Mouse (Mus musculus): ENCODE results near the gene Cyb561d2. TPM values are rescaled to one million over a fixed set of nuclear protein-coding genes. Genes with fewer than 3 reads are reported as not detected.

The Cyb561d2 gene
- polyA plus RNA-seq, 1 experiment from 2014 or later: 21.1 TPM

DNA sequence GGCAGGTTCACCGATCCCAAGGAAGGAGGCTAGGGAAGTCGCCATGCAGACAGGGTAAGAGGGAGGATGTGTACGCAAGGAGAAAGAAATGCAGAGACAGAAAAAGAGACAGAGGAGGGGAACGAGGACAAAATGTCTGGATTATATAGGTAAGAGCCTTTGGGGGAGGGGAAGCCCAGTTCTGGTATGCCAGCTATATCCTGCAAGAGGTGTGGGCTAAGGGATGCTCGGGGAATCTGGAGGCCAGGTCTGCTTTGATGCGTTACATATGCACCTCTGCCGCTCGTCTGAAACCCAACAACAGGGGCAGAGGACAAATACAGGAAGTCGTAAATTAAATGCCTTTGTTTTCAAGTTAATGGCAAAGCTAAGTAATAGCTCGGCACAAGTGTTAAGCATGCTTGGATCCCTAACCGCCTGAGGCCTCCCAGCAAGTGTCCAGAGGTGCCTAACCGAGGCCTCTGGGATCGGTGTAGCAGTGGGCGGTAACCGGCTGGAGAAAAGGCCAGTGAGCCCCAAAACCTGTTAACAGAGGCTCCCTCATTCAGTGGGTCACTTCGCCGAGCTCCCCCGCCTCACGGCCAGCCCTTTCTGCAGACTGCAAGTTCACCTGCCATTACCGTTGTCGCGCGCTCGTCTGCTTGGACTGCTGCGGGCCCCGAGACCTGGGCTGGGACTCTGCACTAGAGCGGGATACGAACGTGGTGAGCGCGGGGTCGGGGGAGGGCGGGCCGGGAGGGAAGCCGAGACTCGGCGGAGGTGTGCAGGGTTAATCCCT lies 11.7 kb upstream of the Cyb561d2 start:
- H3K36me3 ChIP-seq: peaks cover 23% of the 10 kb centered on the region
- peak overlapping the region; percentile 89 for H3K27ac ChIP-seq
- no peaks in the 10 kb centered on the region for H3K9me3 ChIP-seq
- H3K4me2 ChIP-seq (replicated peaks): peak overlapping the region; percentile 86
- WGBS: 2% methylated on average over 37 of the region's 37 CpGs
- peak; percentile 33 for ATAC-seq (ENCODE audit: low FRiP score, low read depth)
- peak overlapping the region; percentile 79 for H3K4me3 ChIP-seq
- peak overlapping the region; percentile 67 for H3K9ac ChIP-seq
- H3K4me1 ChIP-seq: peaks cover 53% of the 10 kb centered on the region
- 0 out of 2 replicates have a peak, but pooled peaks cover 3% of the 10 kb centered on the region for H3K27me3 ChIP-seq

DNA sequence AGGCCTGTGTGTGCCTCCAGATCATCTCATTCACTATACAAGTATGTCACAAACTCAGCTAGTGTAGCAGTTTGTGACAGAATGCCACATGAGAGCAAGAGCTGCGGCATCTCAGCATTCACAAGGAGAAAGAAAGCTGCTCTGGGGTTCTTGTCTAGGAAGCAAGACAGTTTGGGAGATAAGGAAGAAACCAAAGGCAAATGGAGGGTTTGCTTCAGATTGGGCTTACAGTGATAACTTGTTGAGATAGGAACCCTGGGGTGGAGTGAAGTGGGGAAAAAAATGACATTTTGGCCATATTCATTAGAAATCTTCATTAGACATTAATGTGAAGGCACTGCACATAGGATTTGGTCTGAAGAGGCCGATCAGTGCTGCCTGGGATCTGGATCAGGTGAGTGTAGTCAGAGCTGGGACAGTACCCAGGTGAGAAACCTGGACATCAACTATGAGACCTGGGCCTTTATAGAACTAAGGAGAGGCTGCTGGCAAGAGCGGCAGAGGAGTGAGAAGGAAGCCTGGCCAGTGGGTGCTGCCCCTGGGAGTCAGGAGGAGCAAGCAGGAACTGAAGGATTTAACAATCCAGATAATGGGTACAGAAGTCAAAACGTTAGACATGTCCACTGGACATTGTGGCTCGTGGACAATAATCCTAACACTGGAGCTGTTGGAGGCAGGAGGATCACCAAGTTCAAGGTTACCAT lies 10.8 kb upstream of the Cyb561d2 start:
- H3K4me2 ChIP-seq (replicated peaks): peak overlapping the region; percentile 86
- ATAC-seq (ENCODE audit: low FRiP score, low read depth): no peak
- H3K36me3 ChIP-seq: peaks cover 14% of the 10 kb centered on the region
- WGBS: 70% methylated on average over 5 of the region's 5 CpGs
- H3K9me3 ChIP-seq: no peaks in the 10 kb centered on the region
- peak overlapping the region; percentile 79 for H3K4me3 ChIP-seq
- peaks cover 53% of the 10 kb centered on the region for H3K4me1 ChIP-seq
- H3K27me3 ChIP-seq: 0 out of 2 replicates have a peak, but pooled peaks cover 3% of the 10 kb centered on the region
- peak overlapping the region; percentile 86 for H3K9ac ChIP-seq
- peak overlapping the region; percentile 89; the same call in 1 of the 2 replicates for H3K27ac ChIP-seq

DNA sequence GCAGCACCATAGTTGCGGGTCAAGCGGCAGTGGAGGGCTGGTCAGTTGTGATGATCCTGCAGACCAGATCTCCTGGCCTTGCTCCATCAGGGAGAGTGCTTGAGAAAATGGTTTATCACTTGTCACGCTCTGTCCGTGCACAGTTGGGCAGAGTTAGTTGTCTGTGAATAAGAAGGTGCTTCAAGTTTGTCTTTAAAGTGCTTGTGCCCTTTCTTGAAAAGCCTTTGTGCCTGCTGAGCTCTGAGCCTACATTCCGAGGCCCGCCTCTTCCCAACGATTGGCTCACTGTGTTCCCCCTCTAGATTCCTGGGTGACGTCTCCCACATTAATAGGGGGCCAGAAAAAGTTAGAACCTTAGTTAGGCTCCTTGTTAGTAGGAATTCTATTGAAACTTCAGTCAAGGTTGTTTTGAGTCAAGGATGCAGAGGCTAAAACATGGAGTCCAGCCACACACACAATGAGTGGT lies 9.9 kb upstream of the Cyb561d2 start:
- ATAC-seq (ENCODE audit: low FRiP score, low read depth): no peak
- WGBS: 8% methylated on average over 8 of the region's 8 CpGs
- Histone ChIP-seq H3K27me3 (0 out of 2 replicates have a peak, but pooled peaks cover 3% of the 10 kb centered on the region), H3K4me2 (replicated peaks) (peak overlapping the region; percentile 86), H3K36me3 (peaks cover 5% of the 10 kb centered on the region), H3K9ac (peak overlapping the region; percentile 86), H3K9me3 (no peaks in the 10 kb centered on the region), H3K4me1 (peaks cover 61% of the 10 kb centered on the region), H3K27ac (peak overlapping the region; percentile 84), H3K4me3 (peak overlapping the region; percentile 79)

GRCm38 (mm10) chr9:107551117-107551889 lies 9.3 kb upstream of the Cyb561d2 start, which contains the start of gene Rassf1:
Gene Rassf1, plus strand, starts transcription at chr9:107551555.
- Histone ChIP-seq H3K27ac (peak within 1 kb of the TSS; percentile 84), H3K9ac (peak within 1 kb of the TSS; percentile 86), H3K4me3 (peak within 1 kb of the TSS; percentile 79), H3K36me3 (no peaks in the 10 kb centered on the region), H3K4me2 (replicated peaks) (peak within 1 kb of the TSS; percentile 86), H3K4me1 (peaks cover 61% of the 10 kb centered on the region), H3K27me3 (0 out of 2 replicates have a peak, but pooled peaks cover 3% of the 10 kb centered on the region), H3K9me3 (no peaks in the 10 kb centered on the region)
- ATAC-seq (ENCODE audit: low FRiP score, low read depth): peak; percentile 59
- under 1% methylated on average over 62 of the region's 63 CpGs for WGBS

GRCm38 (mm10) chr9:107550491-107551116 lies 8.6 kb upstream of the Cyb561d2 start:
- H3K4me2 ChIP-seq (replicated peaks): peak overlapping the region; percentile 86
- no peaks in the 10 kb centered on the region for H3K9me3 ChIP-seq
- H3K9ac ChIP-seq: peak overlapping the region; percentile 86
- peaks cover 61% of the 10 kb centered on the region for H3K4me1 ChIP-seq
- H3K27me3 ChIP-seq: 0 out of 2 replicates have a peak, but pooled peaks cover 3% of the 10 kb centered on the region
- H3K27ac ChIP-seq: peak overlapping the region; percentile 84; the same call in 1 of the 2 replicates
- H3K4me3 ChIP-seq: peak overlapping the region; percentile 79
- ATAC-seq (ENCODE audit: low FRiP score, low read depth): no peak
- 33% methylated on average over 23 of the region's 23 CpGs for WGBS
- no peaks in the 10 kb centered on the region for H3K36me3 ChIP-seq

- Histone ChIP-seq H3K36me3 (peaks cover 10% of the 10 kb centered on the region), H3K4me1 (peaks cover 62% of the 10 kb centered on the region), H3K9me3 (no peaks in the 10 kb centered on the region), H3K9ac (no peak overlapping the region), H3K27ac (no peak overlapping the region), H3K27me3 (0 out of 2 replicates have a peak, but pooled peaks cover 3% of the 10 kb centered on the region), H3K4me2 (replicated peaks) (no peak overlapping the region), H3K4me3 (no peak overlapping the region)
- no peak for ATAC-seq (ENCODE audit: low FRiP score, low read depth)
- WGBS: 85% methylated on average over 20 of the region's 20 CpGs
Measured at GRCm38 (mm10) chr9:107549297-107550074, 7.5 kb upstream of the Cyb561d2 start.

- Histone ChIP-seq H3K4me2 (replicated peaks) (no peak overlapping the region), H3K36me3 (peaks cover 17% of the 10 kb centered on the region), H3K27me3 (0 out of 2 replicates have a peak, but pooled peaks cover 3% of the 10 kb centered on the region), H3K9me3 (no peaks in the 10 kb centered on the region), H3K4me1 (peaks cover 60% of the 10 kb centered on the region), H3K27ac (no peak overlapping the region), H3K4me3 (no peak overlapping the region), H3K9ac (no peak overlapping the region)
- 90% methylated on average over 10 of the region's 10 CpGs for WGBS
- ATAC-seq (ENCODE audit: low FRiP score, low read depth): no peak
Measured at GRCm38 (mm10) chr9:107548820-107549219, 6.8 kb upstream of the Cyb561d2 start.

GRCm38 (mm10) chr9:107547957-107548356 lies 6.0 kb upstream of the Cyb561d2 start:
- WGBS: 85% methylated on average over 5 of the region's 5 CpGs
- Histone ChIP-seq H3K4me1 (peaks cover 53% of the 10 kb centered on the region), H3K27me3 (0 out of 2 replicates have a peak, but pooled peaks cover 3% of the 10 kb centered on the region), H3K4me2 (replicated peaks) (no peak overlapping the region), H3K9me3 (no peaks in the 10 kb centered on the region), H3K27ac (no peak overlapping the region), H3K36me3 (peaks cover 22% of the 10 kb centered on the region), H3K4me3 (no peak overlapping the region), H3K9ac (no peak overlapping the region)
- ATAC-seq (ENCODE audit: low FRiP score, low read depth): no peak

DNA sequence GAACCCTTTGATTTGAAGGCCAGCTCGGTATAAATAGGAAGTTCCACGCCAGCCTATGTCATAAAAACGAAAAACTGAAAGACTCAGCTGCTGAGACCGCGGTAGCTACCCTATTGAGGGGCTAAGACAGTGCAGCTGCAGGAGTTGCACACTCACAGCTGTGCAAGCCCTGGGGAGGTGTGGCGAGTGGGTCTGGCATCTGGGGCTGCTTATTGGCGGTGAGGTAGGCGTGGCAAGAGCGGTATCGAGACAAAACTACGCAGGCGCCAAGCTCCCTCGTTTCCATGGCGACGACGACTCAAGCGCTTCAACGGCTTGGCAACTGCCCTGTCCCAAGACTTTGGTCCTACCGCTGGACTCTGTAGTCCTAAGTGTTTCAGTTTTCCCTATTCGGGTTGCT lies 5.0 kb upstream of the Cyb561d2 start, which contains the start of gene Zmynd10:
Zmynd10 (plus strand) TSS at position 273 of the 400 bp plus-strand sequence.
- peak within 1 kb of the TSS; percentile 21; the same call in 1 of the 2 replicates for H3K9ac ChIP-seq
- H3K4me1 ChIP-seq: peaks cover 51% of the 10 kb centered on the region
- 0 out of 2 replicates have a peak, but pooled peaks cover 3% of the 10 kb centered on the region for H3K27me3 ChIP-seq
- ATAC-seq (ENCODE audit: low FRiP score, low read depth): peak; percentile 71
- no peaks in the 10 kb centered on the region for H3K9me3 ChIP-seq
- peak within 1 kb of the TSS; percentile 73 for H3K27ac ChIP-seq
- H3K4me3 ChIP-seq: peak within 1 kb of the TSS; percentile 22
- WGBS: 2% methylated on average over 20 of the region's 20 CpGs
- H3K36me3 ChIP-seq: peaks cover 22% of the 10 kb centered on the region
- H3K4me2 ChIP-seq (replicated peaks): peak within 1 kb of the TSS; percentile 60

GRCm38 (mm10) chr9:107545602-107546001 lies 3.6 kb upstream of the Cyb561d2 start:
- ATAC-seq (ENCODE audit: low FRiP score, low read depth): no peak
- Histone ChIP-seq H3K9ac (no peak overlapping the region), H3K36me3 (peaks cover 22% of the 10 kb centered on the region), H3K27ac (no peak overlapping the region), H3K4me3 (no peak overlapping the region), H3K4me1 (peaks cover 48% of the 10 kb centered on the region), H3K4me2 (replicated peaks) (no peak overlapping the region), H3K9me3 (no peaks in the 10 kb centered on the region), H3K27me3 (0 out of 2 replicates have a peak, but pooled peaks cover 3% of the 10 kb centered on the region)
- 9% methylated on average over 3 of the region's 3 CpGs for WGBS

All from limb, embryonic 13.5 days (tissue).